In genomic region chr11:106930366-106930765, GRCm38 (mm10) we compare ENCODE assay signal across 14 mouse cellular contexts. TPM values are rescaled to one million over a fixed set of nuclear protein-coding genes. Genes with fewer than 3 reads are reported as not detected.
A peak's percentile ranks its signal among the peaks of the same experiment; 100 is the strongest.
DNase-seq lines count a peak whose midpoint lies in the region; ATAC-seq lines count a peak whose summit lies in the region.
"Had no signal": no experiment of that assay in that cellular context is flagged by ENCODE, and none has a peak within 500 bp of the region (broad histone marks: within the 10 kb centered on the region; RNA-seq: fewer than 3 reads in every experiment).

No protein-coding gene starts in this region.

- 33% methylated on average over 9 of the region's 9 CpGs for WGBS in embryonic facial prominence, embryonic 15.5 days

- H3K36me3 ChIP-seq in embryonic facial prominence, embryonic 15.5 days: no peaks in the 10 kb centered on the region
- H3K36me3 ChIP-seq: forebrain, embryonic 15.5 days; neural tube, embryonic 15.5 days had no signal

- no peak overlapping the region for H3K4me3 ChIP-seq in embryonic facial prominence, embryonic 15.5 days (replicated peaks)
- H3K4me3 ChIP-seq: forebrain, embryonic 15.5 days; neural tube, embryonic 15.5 days had no signal

- peaks cover 7% of the 10 kb centered on the region for H3K4me1 ChIP-seq in embryonic facial prominence, embryonic 15.5 days
- H3K4me1 ChIP-seq: forebrain, embryonic 15.5 days; neural tube, embryonic 15.5 days had no signal

- peak; percentile 11 for DNase-seq in adrenal gland, postnatal 14 days
- no peak for DNase-seq in adrenal gland, postnatal 25 days
- peak; percentile 81 for DNase-seq in 3T3-L1 (ENCODE audit: low read depth, low spot score)
- peak; percentile 12 for DNase-seq in heart, postnatal 25 days (ENCODE audit: low spot score)
- DNase-seq in layer of hippocampus, postnatal 14 days (ENCODE audit: low spot score in 2 of 2): no peak
- no peak for DNase-seq in lung, postnatal 10 days
- DNase-seq in spleen, adult 12 weeks (ENCODE audit: low spot score): no peak
- DNase-seq: cerebellum, adult 2 months; kidney, adult 9 months; thymus, adult 18-20 months had no signal

- ATAC-seq in embryonic facial prominence, embryonic 15.5 days (ENCODE audit: insufficient number of reproducible peaks, low FRiP score, low TSS enrichment, low read depth): no peak
- ATAC-seq: forebrain, embryonic 15.5 days had no signal

- peak overlapping the region; percentile 39; the same call in 1 of the 2 replicates for H3K27ac ChIP-seq in embryonic facial prominence, embryonic 15.5 days (replicated peaks)
- H3K27ac ChIP-seq: forebrain, embryonic 15.5 days; liver, embryonic 14.5 days; neural tube, embryonic 15.5 days had no signal

- no peak overlapping the region for H3K4me2 ChIP-seq in embryonic facial prominence, embryonic 15.5 days (replicated peaks)
- H3K4me2 ChIP-seq: forebrain, embryonic 15.5 days; neural tube, embryonic 15.5 days had no signal

- H3K9me3 ChIP-seq in embryonic facial prominence, embryonic 15.5 days (replicated peaks): no peaks in the 10 kb centered on the region
- H3K9me3 ChIP-seq: forebrain, embryonic 15.5 days; neural tube, embryonic 15.5 days had no signal

- intact Hi-C loops in heart, postnatal 25 days (cut with DNase I): no loop called here

- no peak overlapping the region for H3K9ac ChIP-seq in embryonic facial prominence, embryonic 15.5 days
- H3K9ac ChIP-seq: forebrain, embryonic 15.5 days; liver, embryonic 14.5 days; neural tube, embryonic 15.5 days had no signal

- H3K27me3 ChIP-seq in embryonic facial prominence, embryonic 15.5 days: no peaks in the 10 kb centered on the region
- H3K27me3 ChIP-seq: forebrain, embryonic 15.5 days; neural tube, embryonic 15.5 days had no signal

RNA-seq across cellular contexts. Expression of gene Smurf2, which starts 9.9 kb away (rescaled TPM):
- total RNA-seq in adrenal gland, postnatal 14 days (2021): 37.5 and 39.8 TPM in 2 replicates
- total RNA-seq in adrenal gland, postnatal 25 days (2021): 35.3 and 40.8 TPM in 2 replicates
- 13.1 and 13.2 TPM in 2 replicates for polyA plus RNA-seq in embryonic facial prominence, embryonic 15.5 days (2015; fragmentation: Nextera tagmentation; extraction: Ambion mirVana)
- 10 to 100 TPM; 35.4 to 41.0 TPM for total RNA-seq in heart, postnatal 25 days (2021)
- 10 to 100 TPM; 28.8 to 30.9 TPM for total RNA-seq in layer of hippocampus, postnatal 14 days (2021)

Comparison
In these comparisons a context has a peak if more than half of its experiments do, and no peak if none do; other contexts are left out.
1. DNase-seq: peak in adrenal gland, postnatal 14 days (single experiment), 3T3-L1 (single experiment) and heart, postnatal 25 days (single experiment); none in adrenal gland, postnatal 25 days (single experiment), layer of hippocampus, postnatal 14 days (0 of 2), lung, postnatal 10 days (single experiment) and spleen, adult 12 weeks (single experiment).